Mouse (Mus musculus) liver, adult (tissue): ENCODE data around the gene Car7.

ENCODE experiments used
- GATA4 ChIP-seq: IDR thresholded peaks from 2 replicates; pipeline ENCODE4 v1.6.1; 2014; ENCODE audit warnings: mild to moderate bottlenecking, low read length; ENCODE audit not compliant: insufficient replicate concordance

Gene Car7

GRCm38 (mm10) chr8:104594611-104595362, 60.3 kb downstream of the Car7 start:
- no peak for TF ChIP-seq GATA4

GRCm38 (mm10) chr8:104595773-104596536, 61.5 kb downstream of the Car7 start:
- peak; percentile 62; the same call in 1 of the 2 replicates for TF ChIP-seq GATA4

GRCm38 (mm10) chr8:104597656-104598055, 63.2 kb downstream of the Car7 start:
- TF ChIP-seq GATA4, result no peak

- TF ChIP-seq GATA4, result no peak
These were observed 64.0 kb downstream of the Car7 start for GRCm38 (mm10) chr8:104598496-104598895.
